Mouse (Mus musculus) limb, embryonic 10.5 days (tissue): ENCODE results near the gene Olfr1415. TPM values are rescaled to one million over a fixed set of nuclear protein-coding genes. Genes with fewer than 3 reads are reported as not detected.
"Not testable (repeated sequence)": the region's sequence is repeated elsewhere in the genome, so short reads cannot be mapped to it uniquely, and the experiment has no call there.

Experiments used
- DNase-seq: peaks from one replicate; pipeline ENCODE4 v3.0.0-alpha.2; 2017; ENCODE audit warnings: low spot score
- H3K27ac ChIP-seq: fragments of 300-500 bp; sonication (generic); 2 replicates; pipeline ENCODE4 v1.5.1; 2016; ENCODE audit warnings: mild to moderate bottlenecking
- H3K27me3 ChIP-seq: fragments of 300-500 bp; sonication (generic); 2 replicates; pipeline ENCODE4 v1.6.1; 2016; ENCODE audit warnings: low read depth, mild to moderate bottlenecking; ENCODE audit not compliant: poor library complexity, severe bottlenecking
- H3K36me3 ChIP-seq: fragments of 300-500 bp; sonication (generic); 2 replicates; pipeline ENCODE4 v1.6.1; 2016; ENCODE audit warnings: mild to moderate bottlenecking, moderate library complexity
- H3K4me1 ChIP-seq: fragments of 300-500 bp; sonication (generic); 2 replicates; pipeline ENCODE4 v1.6.1; 2016
- H3K4me3 ChIP-seq: fragments of 300-500 bp; sonication (generic); 2 replicates; pipeline ENCODE4 v1.5.1; 2016; ENCODE audit warnings: mild to moderate bottlenecking, moderate library complexity
- H3K9me3 ChIP-seq: fragments of 300-500 bp; sonication (generic); replicated peaks from 2 replicates; pipeline ENCODE4 v1.6.1; 2016; ENCODE audit warnings: mild to moderate bottlenecking
- WGBS: fragments of 180-500 bp; shearing (Covaris S2); methylation state at CpG from one replicate; pipeline ENCODE4 v1.1.7; 2016; 5-methylcytosine and 5-hydroxymethylcytosine counted together
- polyA plus RNA-seq: library from polyadenylated mRNA; unstranded; fragments of >200 nt; fragmentation: Nextera tagmentation; extraction: Ambion mirVana; gene quantifications from 2 replicates; pipeline ENCODE4 v1.2.1, GENCODE M21; 2016

The Olfr1415 gene
- polyA plus RNA-seq, result not detected in 2 replicates

DNA sequence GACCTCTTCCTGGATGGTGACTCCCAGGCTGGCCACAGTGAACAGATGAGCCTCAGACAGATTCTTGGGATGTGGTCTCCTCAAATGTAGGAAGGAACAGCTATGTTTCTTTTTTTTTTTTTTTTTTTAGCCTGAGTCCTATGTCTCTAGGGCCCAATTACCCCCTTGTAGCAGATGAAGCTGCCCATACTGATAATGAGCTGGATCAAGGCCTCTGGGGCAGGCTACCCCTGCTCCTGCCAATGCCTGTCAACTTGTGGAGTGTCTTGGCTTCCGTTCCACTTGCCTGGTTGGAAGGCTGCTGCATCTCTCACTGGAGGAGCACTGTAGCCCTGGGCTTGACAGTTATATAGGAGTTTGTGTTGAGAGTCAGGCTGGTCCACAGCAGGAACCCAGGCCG is at the start of gene Olfr1415:
Olfr1415 (minus strand) TSS at position 101 of the 400 bp plus-strand sequence.
- no peak for DNase-seq
- Histone ChIP-seq H3K4me1 (no peaks in the 10 kb centered on the region), H3K27ac (no peak within 1 kb of the TSS), H3K27me3 (no peaks in the 10 kb centered on the region), H3K4me3 (no peak within 1 kb of the TSS), H3K36me3 (no peaks in the 10 kb centered on the region), H3K9me3 (no peaks in the 10 kb centered on the region)
- 85% methylated on average over 2 of the region's 2 CpGs for WGBS

DNA sequence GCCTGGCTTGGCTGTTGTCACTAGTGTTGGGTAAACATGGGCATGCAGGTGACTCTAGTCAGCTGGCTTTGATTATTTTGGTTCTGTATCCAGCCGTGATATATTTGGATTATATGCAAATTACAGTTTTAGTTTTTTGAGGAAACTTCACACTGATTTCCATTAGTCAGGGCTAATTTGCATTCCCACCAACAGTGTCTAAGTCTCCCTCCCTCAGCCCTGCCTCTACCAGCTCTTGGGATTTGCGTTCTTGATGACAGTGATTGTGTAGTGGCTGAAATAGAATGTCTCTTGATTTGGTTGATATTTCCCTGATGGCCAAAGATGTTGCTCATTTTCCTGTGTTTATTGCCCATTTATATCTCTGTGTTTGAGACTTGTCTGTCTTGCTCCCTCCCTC is 43.2 kb upstream of the Olfr1415 start:
- Histone ChIP-seq H3K36me3 (no peaks in the 10 kb centered on the region), H3K4me3 (no peak overlapping the region), H3K9me3 (no peaks in the 10 kb centered on the region), H3K27ac (no peak overlapping the region), H3K4me1 (0 out of 2 replicates have a peak, but pooled peaks cover 4% of the 10 kb centered on the region), H3K27me3 (no peaks in the 10 kb centered on the region)
- DNase-seq, result no peak
- WGBS, result 59% methylated on average over 2 of the region's 2 CpGs

DNA sequence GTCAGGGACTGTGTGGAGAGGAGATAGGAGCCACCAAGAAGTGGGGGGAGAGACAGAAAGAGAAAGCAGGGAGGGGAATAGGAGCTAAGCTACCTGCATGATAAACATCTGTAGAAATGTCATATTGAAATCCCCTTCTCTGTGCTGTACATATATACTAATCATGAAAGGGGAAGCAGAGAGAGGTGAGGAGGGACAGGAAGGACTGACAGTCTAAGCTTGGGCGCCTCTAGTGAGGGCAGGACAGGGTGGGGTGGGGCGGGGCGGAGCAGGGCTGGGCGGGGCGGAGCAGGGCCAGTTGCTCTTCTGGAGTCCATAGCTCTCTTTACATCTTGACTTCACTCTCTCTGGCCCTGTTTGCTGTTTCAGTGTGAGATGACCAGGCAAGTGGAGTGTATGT is 41.1 kb upstream of the Olfr1415 start:
- Histone ChIP-seq H3K4me3 (no peak overlapping the region), H3K4me1 (0 out of 2 replicates have a peak, but pooled peaks cover 4% of the 10 kb centered on the region), H3K9me3 (no peaks in the 10 kb centered on the region), H3K27ac (no peak overlapping the region), H3K36me3 (no peaks in the 10 kb centered on the region), H3K27me3 (no peaks in the 10 kb centered on the region)
- no peak for DNase-seq
- 52% methylated on average over 5 of the region's 5 CpGs for WGBS

DNA sequence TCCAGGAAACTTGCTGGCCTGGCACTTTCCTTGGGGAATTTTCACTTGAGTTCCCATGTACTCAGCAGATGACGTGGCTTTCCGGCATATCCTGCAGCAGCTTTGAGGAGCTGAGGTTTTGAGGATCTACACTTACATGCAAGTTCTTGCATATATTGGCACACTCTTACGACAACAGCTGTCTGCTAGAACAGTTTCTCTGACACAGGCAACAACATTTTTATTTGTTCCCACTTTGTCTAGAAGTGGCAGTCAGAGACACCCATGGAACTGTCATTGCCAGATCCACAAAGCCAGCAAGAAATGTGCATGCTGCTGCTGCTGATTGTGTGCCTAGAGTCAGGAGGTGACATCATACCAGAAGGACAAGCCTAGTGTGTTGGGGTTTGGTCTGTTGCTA is 27.9 kb upstream of the Olfr1415 start:
- WGBS, result 90% methylated on average over 3 of the region's 3 CpGs

DNA sequence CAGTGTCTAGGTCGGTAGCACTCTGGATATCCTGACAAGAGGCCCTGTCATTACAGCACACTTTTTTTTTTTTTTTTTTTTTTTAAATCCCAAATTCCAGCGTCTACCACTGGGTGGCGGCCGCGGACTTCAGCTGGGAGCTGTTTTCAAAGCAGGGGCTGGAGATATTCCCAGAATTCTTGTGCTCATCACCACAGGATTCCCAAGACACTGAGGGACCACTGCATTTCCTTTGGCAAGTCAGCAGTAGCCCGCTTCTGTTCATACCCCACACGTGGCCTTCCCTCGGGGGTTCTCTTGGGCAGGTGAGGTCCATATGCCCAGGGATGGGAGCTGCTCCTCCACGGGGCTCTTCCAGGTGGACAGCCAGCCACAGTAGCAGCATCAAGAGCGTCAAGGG is 25.5 kb upstream of the Olfr1415 start:
- 20% methylated on average over 10 of the region's 10 CpGs for WGBS

More for the DNA sequence above, 27.9 kb upstream of the Olfr1415 start:
- Histone ChIP-seq H3K4me3 (no peak overlapping the region), H3K36me3 (no peaks in the 10 kb centered on the region), H3K27ac (no peak overlapping the region), H3K9me3 (no peaks in the 10 kb centered on the region), H3K4me1 (no peaks in the 10 kb centered on the region), H3K27me3 (no peaks in the 10 kb centered on the region)
- DNase-seq, result no peak

DNA sequence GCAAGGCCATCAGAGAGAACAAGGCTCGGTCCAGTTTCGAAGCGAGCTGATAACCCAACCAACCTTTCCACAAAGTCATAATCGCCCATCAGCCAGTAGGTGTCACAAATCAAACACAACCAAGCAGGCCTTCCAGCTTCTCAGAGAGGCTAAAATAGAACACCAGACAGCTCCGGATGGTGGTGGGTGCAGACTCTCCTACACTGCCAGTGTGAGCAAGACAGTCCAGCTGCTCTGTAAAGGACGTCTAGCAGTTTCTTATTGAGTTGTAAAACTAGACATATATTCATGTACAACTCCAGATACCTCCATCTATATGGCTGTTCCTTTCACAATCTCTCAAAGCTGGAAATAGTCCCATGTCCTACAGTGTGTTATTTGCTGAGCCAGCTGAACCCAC is 23.1 kb upstream of the Olfr1415 start:
- Histone ChIP-seq H3K4me3 (no peak overlapping the region), H3K27me3 (no peaks in the 10 kb centered on the region), H3K9me3 (no peaks in the 10 kb centered on the region), H3K27ac (no peak overlapping the region), H3K36me3 (no peaks in the 10 kb centered on the region), H3K4me1 (no peaks in the 10 kb centered on the region)
- WGBS, result 84% methylated on average over 6 of the region's 6 CpGs
- DNase-seq, result no peak

More for the DNA sequence above, 25.5 kb upstream of the Olfr1415 start:
- H3K27ac ChIP-seq, result no peak overlapping the region
- no peak overlapping the region for H3K4me3 ChIP-seq
- H3K36me3 ChIP-seq, result no peaks in the 10 kb centered on the region
- peak; percentile 62 for DNase-seq
- H3K9me3 ChIP-seq, result no peaks in the 10 kb centered on the region
- H3K27me3 ChIP-seq, result no peaks in the 10 kb centered on the region
- H3K4me1 ChIP-seq, result no peaks in the 10 kb centered on the region

DNA sequence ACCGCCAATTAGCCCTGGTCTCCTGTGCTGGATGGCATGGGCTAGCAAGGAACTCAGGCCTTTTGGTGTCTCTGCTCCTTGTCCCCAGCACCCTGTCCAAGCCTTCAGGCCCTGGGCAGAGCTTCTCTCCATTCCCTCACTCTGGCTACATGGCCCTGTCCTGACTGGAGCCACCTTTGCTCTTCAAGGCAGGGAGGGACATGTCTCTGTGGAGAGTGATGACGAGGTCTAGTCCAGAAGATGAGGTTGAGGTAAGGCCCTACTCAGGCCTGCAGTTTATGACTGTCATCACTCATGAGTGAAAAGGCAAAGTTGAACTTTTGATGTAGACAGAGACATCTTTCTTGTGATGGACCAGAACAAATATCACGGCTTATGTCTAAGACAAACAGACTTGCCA is 22.7 kb upstream of the Olfr1415 start, which contains the start of gene Olfr1414:
Olfr1414 (minus strand) TSS at position 101 of the 400 bp plus-strand sequence.
- 81% methylated on average over 3 of the region's 3 CpGs for WGBS
- H3K36me3 ChIP-seq, result no peaks in the 10 kb centered on the region
- no peak within 1 kb of the TSS for H3K27ac ChIP-seq
- no peaks in the 10 kb centered on the region for H3K27me3 ChIP-seq
- no peaks in the 10 kb centered on the region for H3K4me1 ChIP-seq
- DNase-seq, result no peak
- no peaks in the 10 kb centered on the region for H3K9me3 ChIP-seq
- H3K4me3 ChIP-seq, result no peak within 1 kb of the TSS

DNA sequence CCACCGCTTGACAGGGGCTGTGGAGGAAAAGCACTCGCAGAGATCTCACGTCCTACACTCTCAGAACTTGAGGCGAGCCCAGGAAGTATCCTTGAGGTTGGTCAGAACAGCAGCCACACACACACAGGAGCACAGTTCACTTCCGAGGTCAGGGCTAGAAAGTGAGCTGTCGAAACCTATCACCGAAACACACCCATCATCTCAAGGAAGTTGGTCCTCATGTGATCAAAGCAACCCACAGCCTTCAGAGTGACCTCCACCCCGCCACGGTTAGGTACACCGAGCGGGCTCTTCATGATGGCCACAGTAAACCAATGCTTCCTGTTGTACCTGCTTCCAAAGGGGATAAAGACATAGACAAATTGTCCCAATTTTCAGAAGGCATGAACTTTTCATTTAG is 19.5 kb upstream of the Olfr1415 start:
- Histone ChIP-seq H3K27ac (no peak overlapping the region), H3K4me1 (no peaks in the 10 kb centered on the region), H3K27me3 (no peaks in the 10 kb centered on the region), H3K4me3 (no peak overlapping the region), H3K9me3 (no peaks in the 10 kb centered on the region), H3K36me3 (no peaks in the 10 kb centered on the region)
- 84% methylated on average over 11 of the region's 11 CpGs for WGBS
- no peak for DNase-seq

DNA sequence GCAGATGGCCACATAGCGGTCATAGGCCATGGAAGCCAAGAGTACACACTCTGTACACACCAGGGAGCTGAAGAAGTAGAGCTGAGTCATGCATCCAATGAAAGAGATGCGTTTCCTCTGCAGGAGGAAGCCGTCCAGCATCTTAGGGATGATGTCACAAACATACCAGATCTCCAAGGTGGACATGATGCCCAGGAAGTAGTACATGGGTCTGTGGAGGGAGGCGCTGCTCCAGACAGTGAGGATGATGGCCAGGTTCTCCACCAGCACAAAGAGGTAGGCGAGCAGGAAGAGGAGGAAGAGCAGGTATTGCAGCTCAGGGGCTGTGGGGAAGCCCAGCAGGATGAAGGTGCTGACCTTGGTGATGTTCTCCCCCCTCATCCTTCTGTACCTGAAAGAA is 15.7 kb upstream of the Olfr1415 start:
- not testable (repeated sequence) for H3K27ac ChIP-seq, H3K4me3 ChIP-seq, DNase-seq, H3K36me3 ChIP-seq, H3K4me1 ChIP-seq, H3K9me3 ChIP-seq, H3K27me3 ChIP-seq
- 86% methylated on average over 5 of the region's 5 CpGs for WGBS

DNA sequence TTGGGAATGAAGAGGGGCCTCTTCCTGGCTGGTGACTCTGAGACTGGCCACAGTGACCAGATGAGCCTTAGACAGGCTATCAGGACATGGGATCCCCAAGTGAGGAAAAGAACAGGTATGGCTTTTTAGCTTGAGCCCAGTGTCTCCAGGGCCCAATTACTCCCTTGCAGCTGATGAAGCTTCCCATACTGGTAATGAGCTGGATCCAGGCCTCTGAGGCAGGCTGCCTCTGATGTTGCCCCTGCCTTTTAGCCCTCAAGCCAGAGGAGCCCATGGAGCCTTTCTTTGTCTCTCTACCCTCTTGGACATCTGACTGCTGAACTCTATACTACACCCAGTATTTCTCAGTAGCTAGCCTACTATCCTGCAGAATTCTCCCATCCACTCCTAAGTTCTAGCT is 10.9 kb downstream of the Olfr1415 start, which contains the start of gene Olfr1416:
Olfr1416 (minus strand) TSS at position 101 of the 400 bp plus-strand sequence.
- Histone ChIP-seq H3K4me1 (no peaks in the 10 kb centered on the region), H3K9me3 (peaks cover 2% of the 10 kb centered on the region; the same call in 1 of the 2 replicates), H3K27me3 (no peaks in the 10 kb centered on the region), H3K4me3 (no peak within 1 kb of the TSS), H3K36me3 (no peaks in the 10 kb centered on the region), H3K27ac (no peak within 1 kb of the TSS)
- no peak for DNase-seq

DNA sequence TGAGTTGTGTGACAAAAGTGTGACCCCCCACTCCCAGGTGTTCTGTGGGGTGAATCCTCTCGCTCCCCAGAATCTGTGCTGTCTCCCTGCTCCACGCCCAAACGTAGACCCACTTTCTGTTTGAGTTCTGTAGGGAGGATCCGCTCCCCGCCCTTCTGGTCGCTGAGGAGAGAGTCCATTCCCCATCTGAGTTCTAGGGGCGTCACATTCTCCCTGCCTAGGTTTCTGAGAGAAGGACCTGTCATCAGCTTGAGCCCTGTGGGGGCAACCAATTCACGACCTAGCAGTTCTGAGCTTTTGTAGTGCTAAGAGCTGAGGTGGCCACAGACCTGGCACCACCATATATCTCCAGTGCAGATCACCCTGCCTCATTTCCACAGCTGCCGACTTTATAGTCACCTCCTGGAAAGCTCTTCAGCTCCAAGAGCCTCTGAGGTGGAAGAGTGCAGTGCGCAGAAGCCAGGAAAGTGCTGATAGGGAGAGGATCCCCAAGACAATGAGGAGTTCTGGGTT is 21.8 kb downstream of the Olfr1415 start:
- 5% methylated on average over 10 of the region's 10 CpGs for WGBS
- Histone ChIP-seq H3K36me3 (peaks cover 18% of the 10 kb centered on the region), H3K4me1 (peaks cover 14% of the 10 kb centered on the region), H3K4me3 (peak overlapping the region; percentile 87), H3K27me3 (no peaks in the 10 kb centered on the region), H3K27ac (peak overlapping the region; percentile 88), H3K9me3 (no peaks in the 10 kb centered on the region)
- DNase-seq, result no peak

DNA sequence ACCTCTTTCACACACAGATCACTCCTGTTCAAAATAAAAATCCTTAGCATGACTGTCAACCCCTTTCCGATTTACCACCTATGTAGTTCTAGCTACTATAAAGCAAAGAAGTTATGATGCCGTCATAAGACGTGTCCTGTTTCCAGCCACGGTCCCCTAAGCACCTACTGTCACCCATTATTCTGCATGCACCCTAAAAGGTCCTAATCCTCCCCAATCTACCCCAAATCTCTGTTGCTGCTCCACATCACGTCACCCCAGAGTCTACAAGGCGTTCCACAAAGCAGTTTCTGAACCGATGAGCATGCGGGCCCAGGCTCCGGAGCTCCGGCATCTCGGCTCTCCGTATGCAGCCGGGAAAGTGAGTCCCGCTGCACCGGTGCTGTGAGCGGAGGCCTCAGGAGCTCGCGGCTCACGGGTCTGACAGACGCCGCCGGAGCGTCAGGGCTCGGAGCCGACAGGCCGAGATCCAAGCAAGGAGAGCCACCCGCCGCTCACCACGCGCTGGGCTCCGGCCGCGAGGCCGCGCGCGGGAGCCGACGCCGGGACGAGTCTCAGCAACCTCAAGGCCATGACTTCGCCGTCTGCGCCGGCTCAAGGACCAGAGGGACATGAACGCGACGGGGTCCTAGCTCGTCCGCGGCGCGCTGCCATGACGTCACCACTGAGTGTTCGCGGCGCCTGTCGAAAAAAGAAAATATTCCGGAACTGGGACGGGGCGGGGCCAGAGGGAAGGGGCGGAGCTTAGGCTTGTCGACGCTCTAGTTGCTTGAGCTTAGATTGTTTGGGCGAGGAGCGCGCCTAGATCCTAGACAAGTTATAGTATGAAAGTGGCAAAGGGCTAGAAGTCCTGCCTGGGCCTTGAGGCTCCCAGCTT is 22.5 kb downstream of the Olfr1415 start, which contains the start of gene Ndufa10:
Ndufa10 (minus strand) TSS at position 696 of the 877 bp plus-strand sequence.
- H3K4me3 ChIP-seq, result peak within 1 kb of the TSS; percentile 87
- 1% methylated on average over 67 of the region's 67 CpGs for WGBS
- H3K9me3 ChIP-seq, result no peaks in the 10 kb centered on the region
- peaks cover 26% of the 10 kb centered on the region for H3K36me3 ChIP-seq
- H3K4me1 ChIP-seq, result peaks cover 14% of the 10 kb centered on the region
- H3K27ac ChIP-seq, result peak within 1 kb of the TSS; percentile 88
- peak; percentile 99 for DNase-seq
- no peaks in the 10 kb centered on the region for H3K27me3 ChIP-seq

DNA sequence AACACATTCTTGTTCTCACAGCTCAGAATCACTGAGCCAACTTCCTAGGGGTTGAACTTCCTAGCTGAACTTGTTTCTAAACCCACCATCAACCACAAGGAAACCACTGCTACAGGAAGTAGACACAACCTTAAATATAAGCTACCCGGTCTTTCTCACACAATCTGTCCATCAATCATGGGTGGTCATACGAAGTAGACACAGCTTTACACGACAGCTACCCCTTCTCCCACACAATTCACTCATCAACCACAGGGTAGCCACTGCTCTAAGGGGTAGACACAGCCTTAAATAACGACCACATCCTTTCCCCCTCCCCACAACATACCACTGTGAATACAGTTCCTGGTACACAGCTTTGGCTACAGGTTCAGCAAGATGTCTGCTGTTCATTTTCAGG is 27.0 kb downstream of the Olfr1415 start:
- DNase-seq, result no peak
- Histone ChIP-seq H3K27me3 (no peaks in the 10 kb centered on the region), H3K4me3 (no peak overlapping the region), H3K4me1 (peaks cover 9% of the 10 kb centered on the region), H3K36me3 (peaks cover 71% of the 10 kb centered on the region), H3K9me3 (no peaks in the 10 kb centered on the region), H3K27ac (no peak overlapping the region)
- 78% methylated on average over 4 of the region's 4 CpGs for WGBS
